Mouse (Mus musculus): ENCODE measurements around the gene Spock1.

DNA sequence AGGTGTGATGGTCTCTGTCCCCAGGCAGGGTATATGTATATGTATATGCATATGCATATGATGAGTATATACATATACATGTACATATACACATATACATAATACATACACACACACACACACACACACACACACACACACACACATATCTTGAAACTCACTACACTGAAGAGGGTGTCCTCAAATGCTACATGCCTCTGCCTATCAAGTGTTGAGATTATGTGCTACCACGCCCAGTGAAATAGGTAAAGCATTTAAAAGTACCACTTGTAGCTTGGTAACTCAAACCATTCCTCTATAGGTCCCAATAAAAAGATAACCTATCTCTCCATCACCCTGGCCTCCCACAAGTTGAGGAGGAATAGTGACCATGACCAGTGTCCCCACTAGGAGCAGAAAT, 234.7 kb downstream of the Spock1 start:
- TF ChIP-seq GATA1 (IDR thresholded peaks at IDR 0.05; ENCODE audit: low read length) (no peak), TAL1 (IDR thresholded peaks at IDR 0.05; ENCODE audit: low read length) (no peak)

All from erythroblast, embryonic 14.5 days (primary cell).